23 mouse cellular contexts compared by ENCODE assay signal in genomic region chr11:63004617-63005016, GRCm38 (mm10). TPM values are rescaled to one million over a fixed set of nuclear protein-coding genes. Genes with fewer than 3 reads are reported as not detected.
DNase-seq lines count a peak whose midpoint lies in the region; ATAC-seq and TF ChIP-seq lines count a peak whose summit lies in the region.
"Had no signal": no experiment of that assay in that cellular context is flagged by ENCODE, and none has a peak within 500 bp of the region (broad histone marks: within the 10 kb centered on the region; RNA-seq: fewer than 3 reads in every experiment).

No protein-coding gene starts in this region.

- H3K4me1 ChIP-seq in lung, embryonic 14.5 days (ENCODE audit: insufficient read depth), result peaks cover 14% of the 10 kb centered on the region
- peaks cover 11% of the 10 kb centered on the region; the same call in 1 of the 2 replicates for H3K4me1 ChIP-seq in stomach, embryonic 14.5 days (ENCODE audit: control insufficient read depth, insufficient read depth, low read length)
- no peaks in the 10 kb centered on the region for H3K4me1 ChIP-seq in forebrain, embryonic 12.5 days
- H3K4me1 ChIP-seq in hindbrain, embryonic 13.5 days (replicated peaks), result no peaks in the 10 kb centered on the region
- H3K4me1 ChIP-seq: hindbrain, embryonic 15.5 days; midbrain, embryonic 10.5 days had no signal

- intact Hi-C loops in gastrocnemius, adult 2 months (cut with DNase I), result no loop called here

- 11% methylated on average over 6 of the region's 6 CpGs for WGBS in lung, embryonic 14.5 days
- WGBS in stomach, embryonic 14.5 days, result 21% methylated on average over 6 of the region's 6 CpGs
- 74% methylated on average over 6 of the region's 6 CpGs for WGBS in forebrain, embryonic 12.5 days
- 71% methylated on average over 6 of the region's 6 CpGs for WGBS in hindbrain, embryonic 13.5 days

- no peaks in the 10 kb centered on the region for H3K27me3 ChIP-seq in lung, embryonic 14.5 days (ENCODE audit: insufficient read depth, low read length)
- H3K27me3 ChIP-seq in stomach, embryonic 14.5 days (ENCODE audit: control insufficient read depth, insufficient read depth, low read length), result no peaks in the 10 kb centered on the region
- H3K27me3 ChIP-seq in forebrain, embryonic 12.5 days, result no peaks in the 10 kb centered on the region
- no peaks in the 10 kb centered on the region for H3K27me3 ChIP-seq in hindbrain, embryonic 13.5 days
- H3K27me3 ChIP-seq: hindbrain, embryonic 15.5 days; Patski had no signal

- peak overlapping the region; percentile 70 for H3K27ac ChIP-seq in gastrocnemius, adult 2 months
- H3K27ac ChIP-seq in lung, embryonic 14.5 days (ENCODE audit: low read depth), result no peak overlapping the region
- peak overlapping the region; percentile 53; the same call in 1 of the 2 replicates for H3K27ac ChIP-seq in stomach, embryonic 14.5 days (ENCODE audit: low read length)
- no peak overlapping the region for H3K27ac ChIP-seq in forebrain, embryonic 12.5 days
- no peak overlapping the region for H3K27ac ChIP-seq in hindbrain, embryonic 13.5 days
- H3K27ac ChIP-seq: hindbrain, embryonic 15.5 days; midbrain, embryonic 10.5 days had no signal

- H3K9me3 ChIP-seq in lung, embryonic 14.5 days (ENCODE audit: low read depth, low read length), result no peaks in the 10 kb centered on the region
- no peaks in the 10 kb centered on the region for H3K9me3 ChIP-seq in stomach, embryonic 14.5 days (ENCODE audit: control insufficient read depth, low read depth, low read length)
- no peaks in the 10 kb centered on the region for H3K9me3 ChIP-seq in forebrain, embryonic 12.5 days
- no peaks in the 10 kb centered on the region for H3K9me3 ChIP-seq in hindbrain, embryonic 13.5 days
- H3K9me3 ChIP-seq: hindbrain, embryonic 15.5 days; midbrain, embryonic 10.5 days had no signal

- ATAC-seq in lung, embryonic 14.5 days (ENCODE audit: insufficient read depth), result peak; percentile 88
- peak; percentile 74; the same call in 1 of the 2 replicates for ATAC-seq in stomach, embryonic 14.5 days (ENCODE audit: insufficient number of reproducible peaks, insufficient read depth, low FRiP score, low read depth)
- ATAC-seq in forebrain, embryonic 12.5 days (ENCODE audit: low FRiP score), result no peak
- ATAC-seq in hindbrain, embryonic 13.5 days (ENCODE audit: low FRiP score), result no peak
- ATAC-seq: forebrain, embryonic 14.5 days; liver, postnatal 0 days; Patski had no signal

- H3K9ac ChIP-seq in lung, embryonic 14.5 days, result no peak overlapping the region
- no peak overlapping the region for H3K9ac ChIP-seq in stomach, embryonic 14.5 days (replicated peaks; ENCODE audit: low read depth, low read length)
- H3K9ac ChIP-seq in forebrain, embryonic 12.5 days, result no peak overlapping the region
- H3K9ac ChIP-seq in hindbrain, embryonic 13.5 days, result no peak overlapping the region
- H3K9ac ChIP-seq: hindbrain, embryonic 15.5 days; liver, postnatal 0 days had no signal

- no peaks in the 10 kb centered on the region for H3K36me3 ChIP-seq in lung, embryonic 14.5 days (ENCODE audit: insufficient read depth)
- no peaks in the 10 kb centered on the region for H3K36me3 ChIP-seq in stomach, embryonic 14.5 days (ENCODE audit: control insufficient read depth, insufficient read depth, low read length)
- H3K36me3 ChIP-seq in forebrain, embryonic 12.5 days (replicated peaks), result no peaks in the 10 kb centered on the region
- H3K36me3 ChIP-seq in hindbrain, embryonic 13.5 days, result no peaks in the 10 kb centered on the region
- H3K36me3 ChIP-seq: hindbrain, embryonic 15.5 days; midbrain, embryonic 10.5 days had no signal

- no peak overlapping the region for H3K4me2 ChIP-seq in lung, embryonic 14.5 days
- no peak overlapping the region for H3K4me2 ChIP-seq in stomach, embryonic 14.5 days (replicated peaks; ENCODE audit: low read depth, low read length)
- no peak overlapping the region for H3K4me2 ChIP-seq in forebrain, embryonic 12.5 days
- H3K4me2 ChIP-seq in hindbrain, embryonic 13.5 days, result no peak overlapping the region
- H3K4me2 ChIP-seq: hindbrain, embryonic 15.5 days had no signal

- TF ChIP-seq CTCF in gastrocnemius, adult 2 months (IDR thresholded peaks at IDR 0.05), result no peak
- no peak for TF ChIP-seq CTCF in lung, embryonic 14.5 days (IDR thresholded peaks at IDR 0.05; ENCODE audit: low read depth)

- DNase-seq in gastrocnemius, adult 2 months, result no peak
- no peak for DNase-seq in gastrocnemius, adult 8-10 months (ENCODE audit: low spot score in 2 of 2)
- DNase-seq in lung, embryonic 14.5 days, result peak; percentile 77
- DNase-seq in lung, postnatal 4 days, result no peak
- peak; percentile 65 for DNase-seq in forelimb bud, embryonic 11.5 days (ENCODE audit: low read depth, low spot score)
- DNase-seq: cerebellum, postnatal 14 days; gastrocnemius, postnatal 10 days; heart, postnatal 10 days; kidney, adult 9 months; liver, postnatal 0 days; thymus, adult 18-20 months had no signal

- H3K4me3 ChIP-seq in gastrocnemius, adult 2 months, result no peak overlapping the region
- no peak overlapping the region for H3K4me3 ChIP-seq in lung, embryonic 14.5 days (ENCODE audit: low read depth, low read length)
- H3K4me3 ChIP-seq in stomach, embryonic 14.5 days (ENCODE audit: low read depth, low read length), result no peak overlapping the region
- no peak overlapping the region for H3K4me3 ChIP-seq in forebrain, embryonic 12.5 days (replicated peaks)
- H3K4me3 ChIP-seq in hindbrain, embryonic 13.5 days, result no peak overlapping the region
- H3K4me3 ChIP-seq: hindbrain, embryonic 15.5 days; midbrain, embryonic 10.5 days had no signal

RNA-seq across cellular contexts. Expression of gene Cdrt4, which starts 53.6 kb away (rescaled TPM):
- total RNA-seq in gastrocnemius, adult 2 months (2021), result not detected
- total RNA-seq in gastrocnemius, adult 8-10 months (2022), result not detected
- 0.83 TPM in 1 of 2 replicates, not detected in the other for polyA plus RNA-seq in lung, embryonic 14.5 days (2014; fragmentation: Nextera tagmentation; extraction: Ambion mirVana)
- not detected in 2 replicates for polyA plus RNA-seq in stomach, embryonic 14.5 days (2014; fragmentation: Nextera tagmentation; extraction: Ambion mirVana)
- not detected in 2 replicates for polyA plus RNA-seq in forebrain, embryonic 12.5 days (2016; fragmentation: Nextera tagmentation; extraction: Ambion mirVana)
- polyA plus RNA-seq in hindbrain, embryonic 13.5 days (2015; fragmentation: Nextera tagmentation; extraction: Ambion mirVana), result 0.32 TPM in 1 of 2 replicates, not detected in the other
- total RNA-seq: heart, adult 8-10 months; heart, postnatal 10 days; layer of hippocampus, postnatal 14 days; left cerebral cortex, postnatal 36 days had no signal
- polyA plus RNA-seq: forebrain, embryonic 14.5 days; hindbrain, embryonic 15.5 days; liver, postnatal 0 days; midbrain, embryonic 10.5 days; Patski; spleen, adult 2 months had no signal

RNA-seq across cellular contexts. Expression of gene Tekt3, which starts 56.8 kb away (rescaled TPM):
- total RNA-seq in gastrocnemius, adult 2 months (2021), result not detected
- total RNA-seq in gastrocnemius, adult 8-10 months (2022), result not detected
- 0.14 TPM in 1 of 2 replicates, not detected in the other for polyA plus RNA-seq in lung, embryonic 14.5 days (2014; fragmentation: Nextera tagmentation; extraction: Ambion mirVana)
- not detected in 2 replicates for polyA plus RNA-seq in stomach, embryonic 14.5 days (2014; fragmentation: Nextera tagmentation; extraction: Ambion mirVana)
- not detected in 2 replicates for polyA plus RNA-seq in forebrain, embryonic 12.5 days (2016; fragmentation: Nextera tagmentation; extraction: Ambion mirVana)
- polyA plus RNA-seq in hindbrain, embryonic 13.5 days (2015; fragmentation: Nextera tagmentation; extraction: Ambion mirVana), result not detected in 2 replicates
- total RNA-seq: gastrocnemius, postnatal 10 days; heart, adult 8-10 months; heart, postnatal 10 days; left cerebral cortex, postnatal 36 days had no signal
- polyA plus RNA-seq: forebrain, embryonic 14.5 days; hindbrain, embryonic 15.5 days; liver, postnatal 0 days; midbrain, embryonic 10.5 days; Patski; spleen, adult 2 months; urinary bladder, adult 2 months had no signal

Comparison
In these comparisons a context has a peak if more than half of its experiments do, and no peak if none do; other contexts are left out.
1. DNase-seq: peak in lung, embryonic 14.5 days (single experiment) and forelimb bud, embryonic 11.5 days (single experiment); none in gastrocnemius, adult 2 months (single experiment), gastrocnemius, adult 8-10 months (0 of 2) and lung, postnatal 4 days (0 of 2).
2. H3K27ac ChIP-seq: peak in gastrocnemius, adult 2 months (single experiment) and stomach, embryonic 14.5 days (single experiment); none in lung, embryonic 14.5 days (single experiment), forebrain, embryonic 12.5 days (single experiment) and hindbrain, embryonic 13.5 days (single experiment).
3. ATAC-seq: peak in lung, embryonic 14.5 days (single experiment) and stomach, embryonic 14.5 days (single experiment); none in forebrain, embryonic 12.5 days (single experiment) and hindbrain, embryonic 13.5 days (single experiment).